Mouse (Mus musculus) embryonic facial prominence, embryonic 14.5 days (tissue): Measurements from ENCODE around the gene Oog1. TPM values are rescaled to one million over a fixed set of nuclear protein-coding genes. Genes with fewer than 3 reads are reported as not detected.
"Not testable (repeated sequence)": the region's sequence is repeated elsewhere in the genome, so short reads cannot be mapped to it uniquely, and the experiment has no call there.

Experiments
- ATAC-seq: fragments of 200-750 bp; cut with Nextera tagmentation; 2 replicates; pipeline ENCODE4 v1.8.0; 2017; ENCODE audit warnings: low read depth, moderate number of reproducible peaks, moderate TSS enrichment
- DNase-seq: peaks from one replicate; pipeline ENCODE4 v3.0.0-alpha.2; 2015; ENCODE audit warnings: low spot score
- H3K27ac ChIP-seq: fragments of 300-500 bp; sonication (generic); replicated peaks from 2 replicates; pipeline ENCODE4 v1.5.1; 2014; ENCODE audit warnings: low read depth, mild to moderate bottlenecking, low read length, moderate library complexity
- H3K27me3 ChIP-seq: fragments of 300-500 bp; sonication (generic); replicated peaks from 2 replicates; pipeline ENCODE4 v1.6.1; 2014; ENCODE audit warnings: low read length; ENCODE audit not compliant: control insufficient read depth, insufficient read depth
- H3K36me3 ChIP-seq: fragments of 300-500 bp; sonication (generic); 2 replicates; pipeline ENCODE4 v1.6.1; 2014; ENCODE audit warnings: low read length, mixed read lengths; ENCODE audit not compliant: control insufficient read depth, insufficient read depth
- H3K4me1 ChIP-seq: fragments of 300-500 bp; sonication (generic); 2 replicates; pipeline ENCODE4 v1.6.1; 2014; ENCODE audit warnings: antibody characterized with exemption, low read length; ENCODE audit not compliant: control insufficient read depth, insufficient read depth
- H3K4me2 ChIP-seq: fragments of 300-500 bp; sonication (generic); 2 replicates; pipeline ENCODE4 v1.6.1; 2014; ENCODE audit warnings: low read depth, mild to moderate bottlenecking, low read length, moderate library complexity, mixed read lengths
- H3K4me3 ChIP-seq: fragments of 300-500 bp; sonication (generic); 2 replicates; pipeline ENCODE4 v1.5.1; 2014; ENCODE audit warnings: low read depth, mild to moderate bottlenecking, low read length
- H3K9ac ChIP-seq: fragments of 300-500 bp; sonication (generic); 2 replicates; pipeline ENCODE4 v1.6.1; 2014; ENCODE audit warnings: low read depth, mild to moderate bottlenecking, low read length, moderate library complexity, mixed read lengths
- H3K9me3 ChIP-seq: fragments of 300-500 bp; sonication (generic); 2 replicates; pipeline ENCODE4 v1.6.1; 2016; ENCODE audit warnings: low read length; ENCODE audit not compliant: control insufficient read depth
- WGBS: fragments of 180-500 bp; shearing (Covaris S2); extraction: QIAGEN DNeasy Blood & Tissue Kit; methylation state at CpG from one replicate; pipeline ENCODE4 v1.1.7; 2014; 5-methylcytosine and 5-hydroxymethylcytosine counted together
- polyA plus RNA-seq: library from polyadenylated mRNA; unstranded; fragments of >200 nt; fragmentation: Nextera tagmentation; extraction: Ambion mirVana; gene quantifications from 2 replicates; pipeline ENCODE4 v1.2.1, GENCODE M21; 2014

The Oog1 gene
- not detected in 2 replicates for polyA plus RNA-seq

DNA sequence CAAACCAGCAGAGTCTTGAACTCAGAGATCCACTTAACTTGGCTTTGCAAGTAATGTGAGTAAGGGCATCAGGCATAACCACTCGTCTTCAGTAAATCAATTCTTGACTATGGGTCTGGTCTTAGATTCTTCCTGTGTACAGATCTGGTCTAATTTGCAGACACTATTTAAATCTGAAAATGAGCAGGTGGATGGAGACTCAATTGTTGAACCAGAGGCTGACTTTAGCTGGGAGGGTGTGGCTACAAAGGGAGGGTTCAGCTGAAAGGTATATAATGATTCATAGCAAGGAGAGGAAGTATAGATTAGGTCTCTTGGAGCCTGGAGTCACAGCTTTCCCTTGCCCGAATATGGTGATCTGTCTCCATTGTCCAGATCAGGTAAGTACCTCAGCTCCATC lies at the start of gene Oog1:
Gene Oog1, plus strand, starts transcription at position 301 of the 400 bp plus-strand sequence.
- H3K36me3 ChIP-seq, H3K4me3 ChIP-seq, H3K4me1 ChIP-seq, H3K4me2 ChIP-seq, H3K9ac ChIP-seq, H3K27me3 ChIP-seq, DNase-seq, H3K9me3 ChIP-seq, H3K27ac ChIP-seq, ATAC-seq: not testable (repeated sequence)
- WGBS = 69% methylated on average over 1 of the region's 2 CpGs

DNA sequence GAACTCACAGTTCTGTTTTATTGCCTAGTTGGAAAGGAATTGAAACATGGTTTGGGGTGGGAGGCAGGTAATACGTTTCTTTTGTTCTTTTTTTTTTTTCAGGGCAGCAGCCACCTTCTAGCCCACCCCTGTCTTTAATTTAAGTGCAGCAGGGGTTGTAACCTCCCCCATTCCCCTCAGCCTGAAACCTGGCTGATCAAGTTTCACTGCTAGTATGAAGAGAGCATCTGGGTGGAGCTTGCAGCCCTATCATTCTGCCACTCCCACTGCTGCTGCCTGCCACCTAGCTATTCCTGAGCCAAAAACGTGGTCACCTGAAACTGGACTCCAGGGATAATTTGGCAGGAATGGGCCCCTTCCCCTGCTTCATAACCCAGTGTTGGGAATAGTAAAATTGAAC lies 1.1 kb upstream of the Oog1 start:
- not testable (repeated sequence) for DNase-seq

DNA sequence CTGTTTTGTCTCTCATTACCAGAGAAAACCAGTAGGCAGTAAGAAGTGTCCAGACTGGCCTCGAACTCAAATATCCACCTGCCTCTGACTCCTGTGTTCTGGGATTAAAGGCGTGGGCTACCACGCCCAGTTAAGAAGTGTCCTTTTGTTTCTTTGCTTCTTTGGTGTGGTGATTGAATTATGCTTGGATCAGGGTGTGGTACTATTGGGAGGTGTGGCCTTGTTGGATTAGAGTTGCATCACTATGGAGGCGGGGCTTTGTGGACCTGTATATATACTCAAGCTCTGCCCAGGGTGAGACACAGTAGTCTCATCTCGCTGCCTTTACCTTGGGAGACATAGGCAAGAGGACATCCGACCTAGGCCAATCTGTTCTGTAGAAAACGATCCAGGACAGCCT lies 16.1 kb downstream of the Oog1 start, which contains the start of gene Gm4027:
Gene Gm4027, plus strand, starts transcription at position 301 of the 400 bp plus-strand sequence.
- WGBS = 85% methylated on average over 3 of the region's 7 CpGs
- ATAC-seq, H3K36me3 ChIP-seq, H3K4me3 ChIP-seq, H3K9me3 ChIP-seq, H3K27me3 ChIP-seq, H3K4me1 ChIP-seq, H3K9ac ChIP-seq, H3K27ac ChIP-seq, H3K4me2 ChIP-seq, DNase-seq: not testable (repeated sequence)

More for the DNA sequence above, 1.1 kb upstream of the Oog1 start:
- not testable (repeated sequence) for H3K4me1 ChIP-seq, H3K36me3 ChIP-seq, H3K9ac ChIP-seq, H3K4me3 ChIP-seq, H3K9me3 ChIP-seq, H3K4me2 ChIP-seq, H3K27ac ChIP-seq, H3K27me3 ChIP-seq, ATAC-seq
- WGBS = 0% methylated on average over 2 of the region's 2 CpGs

DNA sequence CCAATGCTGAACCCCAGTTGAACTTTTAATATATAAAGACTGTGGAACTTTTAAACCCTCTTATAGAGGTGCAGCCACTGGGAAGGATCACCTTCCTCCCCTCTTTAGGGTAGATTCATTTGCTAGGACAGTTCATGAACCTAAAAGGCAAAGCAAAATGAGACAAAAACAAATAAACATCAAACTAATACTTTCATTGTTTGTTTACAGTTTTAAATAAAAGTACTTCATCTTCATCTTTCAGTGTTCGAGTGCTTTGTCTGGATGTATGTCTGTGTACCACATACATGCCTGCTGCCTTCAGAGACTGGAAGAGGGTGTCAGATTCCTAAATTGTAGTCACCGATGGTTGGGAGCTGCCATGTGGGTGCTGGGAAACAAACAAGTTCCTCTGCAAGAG lies 42.0 kb downstream of the Oog1 start, which contains the start of gene Gm16381:
Gene Gm16381, minus strand, starts transcription at position 101 of the 400 bp plus-strand sequence.
- H3K36me3 ChIP-seq, H3K27me3 ChIP-seq, H3K4me1 ChIP-seq, DNase-seq, H3K4me2 ChIP-seq, H3K27ac ChIP-seq, H3K9ac ChIP-seq, H3K4me3 ChIP-seq, ATAC-seq, H3K9me3 ChIP-seq: not testable (repeated sequence)
- WGBS = 79% methylated on average over 1 of the region's 2 CpGs

DNA sequence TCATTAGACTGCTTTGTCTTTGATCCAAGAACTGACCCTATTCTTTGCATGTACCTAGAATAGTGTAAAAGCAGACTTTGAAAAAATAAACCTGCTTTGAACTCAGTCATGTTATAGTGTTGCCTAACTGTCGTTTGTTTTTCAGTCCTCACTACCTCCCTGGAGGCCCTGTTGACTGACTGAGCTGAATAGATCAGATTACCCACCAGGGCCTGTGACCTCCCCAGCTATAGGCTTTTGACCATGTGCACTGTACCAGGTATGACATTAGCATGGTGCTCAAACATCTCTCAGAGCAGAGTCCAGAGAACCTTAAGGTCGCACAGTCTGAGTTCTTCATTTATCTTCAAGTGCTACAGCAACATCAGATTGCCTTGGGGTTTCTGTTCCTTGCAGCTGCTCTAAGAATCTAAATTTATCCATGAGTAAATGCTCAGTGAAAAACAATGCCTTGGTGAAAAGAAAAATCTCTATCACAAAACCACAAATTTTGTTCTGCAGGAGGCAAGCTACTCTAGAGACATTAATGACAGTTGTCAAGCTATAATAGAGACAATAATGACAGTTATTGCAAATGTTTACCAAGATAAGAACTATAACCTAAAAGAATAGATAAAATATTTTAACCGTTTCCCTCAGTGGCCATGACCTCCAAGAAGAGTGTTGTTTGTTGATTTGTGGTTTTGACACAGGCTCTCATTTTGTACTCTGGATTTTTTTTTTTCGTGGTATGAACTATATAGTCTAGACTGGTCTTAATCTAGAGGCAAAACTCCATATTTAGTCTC lies 50.6 kb downstream of the Oog1 start:
- WGBS = 59% methylated on average over 2 of the region's 4 CpGs
- not testable (repeated sequence) for ATAC-seq, H3K4me1 ChIP-seq

More for the DNA sequence above, 50.6 kb downstream of the Oog1 start:
- not testable (repeated sequence) for DNase-seq, H3K9ac ChIP-seq, H3K4me3 ChIP-seq, H3K9me3 ChIP-seq, H3K36me3 ChIP-seq, H3K4me2 ChIP-seq, H3K27me3 ChIP-seq, H3K27ac ChIP-seq

Other genes with a start within 250 kb of the Oog1 start
- gene Sptlc2, start 214.3 kb upstream of the Oog1 start, polyA plus RNA-seq = 73.3 and 77.1 TPM in 2 replicates
- 282 and 304 TPM in 2 replicates for gene Slirp, start 158.8 kb upstream of the Oog1 start, polyA plus RNA-seq
- gene Alkbh1, start 158.7 kb upstream of the Oog1 start, polyA plus RNA-seq = 36.7 and 39.4 TPM in 2 replicates
- 102 and 118 TPM in 2 replicates for gene Snw1, start 130.4 kb upstream of the Oog1 start, polyA plus RNA-seq
- gene Gm5788, start 108.0 kb upstream of the Oog1 start, polyA plus RNA-seq = not detected in 2 replicates
- not detected in 2 replicates for gene Gm8300, start 88.4 kb upstream of the Oog1 start, polyA plus RNA-seq
- not detected in 2 replicates for gene Gm4027, start 16.2 kb downstream of the Oog1 start, polyA plus RNA-seq
- gene Gm16381, start 41.9 kb downstream of the Oog1 start, polyA plus RNA-seq = not detected in 2 replicates
- gene Gm21319, start 173.1 kb downstream of the Oog1 start, polyA plus RNA-seq = not detected in 2 replicates
- not detected in 2 replicates for gene Gm21936, start 192.8 kb downstream of the Oog1 start, polyA plus RNA-seq
- gene BB287469, start 213.9 kb downstream of the Oog1 start, polyA plus RNA-seq = not detected in 2 replicates
- not detected in 2 replicates for gene Gm2001, start 239.7 kb downstream of the Oog1 start, polyA plus RNA-seq